Mouse (Mus musculus) MEL (cell line): ENCODE results near the gene Gimap7. TPM values are rescaled to one million over a fixed set of nuclear protein-coding genes. Genes with fewer than 3 reads are reported as not detected.

Source experiments
- DNase-seq: peaks from one replicate; pipeline ENCODE4 v3.0.0; 2011; ENCODE audit warnings: low read depth, low spot score
- H3K27ac ChIP-seq: 2 replicates; pipeline ENCODE4 v1.5.1; 2012; ENCODE audit warnings: low read depth, mild to moderate bottlenecking, control low read depth, low read length, moderate library complexity; ENCODE audit not compliant: control insufficient read depth
- H3K27me3 ChIP-seq, 2 experiments: fragments of 150-350 bp in 1 of 2; sonication (generic) in 1 of 2; 2 replicates each; pipeline ENCODE4 v1.6.1; 2012; ENCODE audit warnings: low read length in 2 of 2, mild to moderate bottlenecking in 2 of 2, improper control_type of control experiment in 1 of 2, moderate library complexity in 1 of 2; ENCODE audit not compliant: insufficient read depth in 2 of 2, control insufficient read depth in 1 of 2
- H3K36me3 ChIP-seq, 2 experiments: 2 replicates each; pipeline ENCODE4 v1.6.1; 2012 to 2014; ENCODE audit warnings: low read length in 2 of 2, improper control_type of control experiment in 1 of 2, inconsistent platforms in 1 of 2, mild to moderate bottlenecking in 1 of 2; ENCODE audit not compliant: insufficient read depth in 2 of 2, control insufficient read depth in 1 of 2
- H3K4me1 ChIP-seq, 2 experiments: fragments of 150-350 bp in 1 of 2; sonication (generic) in 1 of 2; 2 replicates each; pipeline ENCODE4 v1.6.1; 2012; ENCODE audit warnings: low read length in 2 of 2, improper control_type of control experiment in 1 of 2, mild to moderate bottlenecking in 1 of 2; ENCODE audit not compliant: insufficient read depth in 2 of 2, control insufficient read depth in 1 of 2
- H3K4me3 ChIP-seq, 2 experiments: fragments of 150-350 bp in 1 of 2; sonication (generic) in 1 of 2; 2 replicates each; pipeline ENCODE4 v1.5.1; 2012; ENCODE audit warnings: low read depth in 2 of 2, low read length in 2 of 2, mild to moderate bottlenecking in 2 of 2, moderate library complexity in 2 of 2, control low read depth in 1 of 2, improper control_type of control experiment in 1 of 2; ENCODE audit not compliant: control insufficient read depth in 1 of 2, insufficient read depth in 1 of 2
- H3K79me2 ChIP-seq: 2 replicates; pipeline ENCODE4 v1.6.1; 2012; ENCODE audit warnings: mild to moderate bottlenecking, low read length, moderate library complexity; ENCODE audit not compliant: control insufficient read depth, poor library complexity, insufficient read depth
- H3K9ac ChIP-seq: 2 replicates; pipeline ENCODE4 v1.6.1; 2012; ENCODE audit warnings: low read depth, mild to moderate bottlenecking, control low read depth, low read length, moderate library complexity; ENCODE audit not compliant: control insufficient read depth, poor library complexity, severe bottlenecking
- H3K9me3 ChIP-seq: fragments of 150-350 bp; sonication (generic); replicated peaks from 2 replicates; pipeline ENCODE4 v1.6.1; 2012; ENCODE audit warnings: mild to moderate bottlenecking, low read length, improper control_type of control experiment, moderate library complexity; ENCODE audit not compliant: insufficient read depth
- BHLHE40 ChIP-seq: IDR thresholded peaks from 2 replicates; pipeline ENCODE4 v1.6.1; 2012; ENCODE audit warnings: low read depth, mild to moderate bottlenecking, inconsistent platforms, low read length, improper control_type of control experiment, borderline replicate concordance
- CHD1 ChIP-seq: IDR thresholded peaks from 2 replicates; pipeline ENCODE4 v1.6.1; 2012; ENCODE audit warnings: low read depth, mild to moderate bottlenecking, inconsistent platforms, low read length, improper control_type of control experiment
- E2F4 ChIP-seq: IDR thresholded peaks from 2 replicates; pipeline ENCODE4 v1.6.1; 2011; ENCODE audit warnings: low read depth, low read length, improper control_type of control experiment, borderline replicate concordance
- GATA1 ChIP-seq: IDR thresholded peaks from 2 replicates; pipeline ENCODE4 v1.6.1; 2011; ENCODE audit warnings: low read depth, low read length, improper control_type of control experiment
- JUND ChIP-seq: IDR thresholded peaks from 2 replicates; pipeline ENCODE4 v1.6.1; 2011; ENCODE audit warnings: low read depth, mild to moderate bottlenecking, improper control_type of control experiment, low read length
- KAT2A ChIP-seq: conservative IDR thresholded peaks from 2 replicates; pipeline ENCODE4 v1.6.1; 2012; ENCODE audit warnings: low read depth, low read length, improper control_type of control experiment, inconsistent platforms
- MAZ ChIP-seq: IDR thresholded peaks from 2 replicates; pipeline ENCODE4 v1.6.1; 2012; ENCODE audit warnings: low read depth, mild to moderate bottlenecking, inconsistent platforms, low read length, improper control_type of control experiment
- MXI1 ChIP-seq: IDR thresholded peaks from 2 replicates; pipeline ENCODE4 v1.6.1; 2011; ENCODE audit warnings: mild to moderate bottlenecking, low read depth, low read length, improper control_type of control experiment
- MYB ChIP-seq: IDR thresholded peaks from 2 replicates; pipeline ENCODE4 v1.6.1; 2011; ENCODE audit warnings: mild to moderate bottlenecking, low read depth, low read length, improper control_type of control experiment
- MYC ChIP-seq: IDR thresholded peaks from 2 replicates; pipeline ENCODE4 v1.6.1; 2011; ENCODE audit warnings: low read depth, mild to moderate bottlenecking, low read length, improper control_type of control experiment, moderate library complexity
- POLR2AphosphoS2 ChIP-seq: IDR thresholded peaks from 2 replicates; pipeline ENCODE4 v1.6.1; 2011; ENCODE audit warnings: low read length, improper control_type of control experiment
- RAD21 ChIP-seq: IDR thresholded peaks from 2 replicates; pipeline ENCODE4 v1.6.1; 2011; ENCODE audit warnings: mild to moderate bottlenecking, low read depth, low read length, improper control_type of control experiment
- SIN3A ChIP-seq: IDR thresholded peaks from 2 replicates; pipeline ENCODE4 v1.6.1; 2012; ENCODE audit warnings: low read length, improper control_type of control experiment, inconsistent platforms
- TBP ChIP-seq: IDR thresholded peaks from 2 replicates; pipeline ENCODE4 v1.8.0; 2011; ENCODE audit warnings: low read depth, low read length, improper control_type of control experiment
- USF2 ChIP-seq, 2 experiments: IDR thresholded peaks; 2 replicates each; pipeline ENCODE4 v1.6.1; 2011 to 2012; ENCODE audit warnings: improper control_type of control experiment in 2 of 2, low read length in 2 of 2, borderline replicate concordance in 1 of 2, inconsistent platforms in 1 of 2, low read depth in 1 of 2, mild to moderate bottlenecking in 1 of 2; ENCODE audit not compliant: insufficient read depth in 1 of 2
- ZMIZ1 ChIP-seq: IDR thresholded peaks from 2 replicates; pipeline ENCODE4 v1.6.1; 2012; ENCODE audit warnings: low read depth, mild to moderate bottlenecking, inconsistent platforms, low read length, improper control_type of control experiment, moderate library complexity
- ZNF384 ChIP-seq: IDR thresholded peaks from 2 replicates; pipeline ENCODE4 v1.6.1; 2012; ENCODE audit warnings: low read depth, mild to moderate bottlenecking, inconsistent platforms, low read length, improper control_type of control experiment
- polyA plus RNA-seq, 2 experiments: library from polyadenylated mRNA; stranded (reverse) in 1 of 2; unstranded in 1 of 2; fragments of >175 nt in 1 of 2; fragments of >200 nt in 1 of 2; gene quantifications; 2 replicates each; pipeline versions ENCODE4 v1.2.1 to v1.2.4; 2012; ENCODE audit warnings: low replicate concordance in 2 of 2, low read depth in 1 of 2; ENCODE audit not compliant: insufficient read length in 2 of 2, insufficient read depth in 1 of 2, missing spikeins in 1 of 2
- total RNA-seq: library from RNA; depleted of rRNA; stranded (reverse); fragments of 300-350 nt; gene quantifications from 2 replicates; pipeline ENCODE4 v1.2.3, GENCODE M21; 2012

The Gimap7 gene
- total and polyA plus RNA-seq, 3 experiments = not detected

DNA sequence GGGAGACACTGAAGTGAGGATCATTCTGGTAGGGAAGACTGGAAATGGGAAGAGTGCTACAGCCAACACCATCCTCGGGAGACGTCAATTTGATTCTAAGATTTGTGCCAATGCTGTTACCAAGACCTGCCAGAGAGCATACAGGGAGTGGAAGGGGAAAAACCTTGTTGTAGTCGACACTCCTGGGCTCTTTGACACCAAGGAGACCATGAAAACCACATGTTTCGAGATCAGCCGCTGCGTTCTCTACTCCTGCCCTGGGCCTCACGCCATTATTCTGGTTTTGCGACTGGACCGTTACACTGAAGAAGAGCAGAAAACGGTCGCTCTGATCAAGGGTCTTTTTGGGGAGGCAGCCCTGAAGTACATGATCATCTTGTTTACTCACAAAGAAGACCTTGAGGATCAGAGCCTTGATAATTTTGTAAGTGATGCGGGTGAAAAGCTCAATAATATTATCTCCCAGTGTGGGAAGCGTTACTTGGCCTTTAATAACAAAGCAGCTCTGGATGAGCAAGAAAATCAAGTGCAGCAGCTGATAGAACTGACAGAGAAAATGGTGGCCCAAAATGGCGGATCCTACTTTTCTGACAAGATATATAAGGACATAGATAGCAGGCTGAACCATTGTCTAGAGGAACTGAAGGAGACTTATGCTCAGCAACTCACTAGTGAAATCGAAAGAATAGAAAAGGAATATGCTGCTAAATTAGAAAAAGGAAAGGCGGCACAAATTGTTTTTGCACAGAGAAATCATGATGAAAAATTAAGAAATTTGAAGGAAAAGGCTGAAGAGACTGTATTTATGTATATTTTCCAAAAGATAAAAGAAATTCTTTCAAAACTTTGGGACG, 40.7 kb upstream of the Gimap7 start:
- Histone ChIP-seq H3K9me3 (no peaks in the 10 kb centered on the region), H3K4me3 (no peak overlapping the region), H3K79me2 (0 out of 2 replicates have a peak, but pooled peaks cover 2% of the 10 kb centered on the region), H3K4me1 (no peaks in the 10 kb centered on the region), H3K27ac (no peak overlapping the region), H3K36me3 (no peaks in the 10 kb centered on the region; a peak in 1 of 4 replicates), H3K9ac (no peak overlapping the region), H3K27me3 (no peaks in the 10 kb centered on the region)
- TF ChIP-seq MYC (no peak), RAD21 (no peak), MYB (no peak), MXI1 (no peak)
- DNase-seq = no peak

DNA sequence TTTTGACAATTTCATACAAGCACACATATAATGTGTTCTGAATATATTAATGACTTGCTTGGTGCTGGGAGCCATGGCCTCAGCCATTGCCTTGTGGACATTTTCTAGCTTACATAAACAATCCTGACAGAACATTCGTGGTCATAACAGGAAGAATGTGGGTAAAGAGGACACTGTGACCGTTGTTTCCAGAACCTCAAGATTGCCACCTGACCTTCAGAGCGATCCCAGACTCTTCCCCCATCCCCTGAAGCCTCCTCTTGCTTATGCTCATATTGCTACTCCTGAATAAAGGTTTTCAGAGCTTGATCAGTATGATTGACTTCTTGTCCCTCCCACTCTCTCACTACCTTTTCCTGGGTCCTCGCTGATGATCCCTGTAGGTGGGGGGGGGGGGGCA, 40.0 kb upstream of the Gimap7 start:
- no peaks in the 10 kb centered on the region; a peak in 1 of 4 replicates for H3K36me3 ChIP-seq
- no peaks in the 10 kb centered on the region for H3K9me3 ChIP-seq
- no peak overlapping the region for H3K27ac ChIP-seq
- H3K4me3 ChIP-seq = no peak overlapping the region
- TF ChIP-seq GATA1 (no peak), ZNF384 (no peak), ZMIZ1 (no peak), KAT2A (no peak), BHLHE40 (no peak), MAZ (no peak), POLR2AphosphoS2 (no peak), JUND (no peak), E2F4 (no peak), CHD1 (no peak), SIN3A (no peak), TBP (no peak), MYB (no peak), USF2 (IDR thresholded peaks at IDR 0.05; ENCODE audit: borderline replicate concordance in 1 of 2, insufficient read depth in 1 of 2, low read depth in 1 of 2, low read length in 2 of 2) (no peak)
- H3K79me2 ChIP-seq = 0 out of 2 replicates have a peak, but pooled peaks cover 2% of the 10 kb centered on the region
- DNase-seq = no peak
- H3K4me1 ChIP-seq = no peaks in the 10 kb centered on the region
- H3K9ac ChIP-seq = no peak overlapping the region
- no peaks in the 10 kb centered on the region for H3K27me3 ChIP-seq
